Mouse (Mus musculus): ENCODE measurements around the gene Rnaseh2c.

GRCm38 (mm10) chr19:5603664-5604063 lies 2.0 kb downstream of the Rnaseh2c start:
- TF ChIP-seq POU5F1 (IDR thresholded peaks at IDR 0.05; ENCODE audit: borderline replicate concordance, low read length) = no peak
- TF ChIP-seq CTCF (conservative IDR thresholded peaks at IDR 0.05; ENCODE audit: low read length) = no peak
